Mouse (Mus musculus) cerebellum, postnatal 14 days (tissue): Measurements from ENCODE around the gene Kmt2e.
A peak's percentile ranks its signal among the peaks of the same experiment; 100 is the strongest.
"Not testable (repeated sequence)": the region's sequence is repeated elsewhere in the genome, so short reads cannot be mapped to it uniquely, and the experiment has no call there.

Experiments used
- DNase-seq, 2 experiments: peaks; one replicate each; pipeline ENCODE4 v3.0.0; 2021; ENCODE audit warnings: mixed read lengths in 2 of 2

Gene Kmt2e

DNA sequence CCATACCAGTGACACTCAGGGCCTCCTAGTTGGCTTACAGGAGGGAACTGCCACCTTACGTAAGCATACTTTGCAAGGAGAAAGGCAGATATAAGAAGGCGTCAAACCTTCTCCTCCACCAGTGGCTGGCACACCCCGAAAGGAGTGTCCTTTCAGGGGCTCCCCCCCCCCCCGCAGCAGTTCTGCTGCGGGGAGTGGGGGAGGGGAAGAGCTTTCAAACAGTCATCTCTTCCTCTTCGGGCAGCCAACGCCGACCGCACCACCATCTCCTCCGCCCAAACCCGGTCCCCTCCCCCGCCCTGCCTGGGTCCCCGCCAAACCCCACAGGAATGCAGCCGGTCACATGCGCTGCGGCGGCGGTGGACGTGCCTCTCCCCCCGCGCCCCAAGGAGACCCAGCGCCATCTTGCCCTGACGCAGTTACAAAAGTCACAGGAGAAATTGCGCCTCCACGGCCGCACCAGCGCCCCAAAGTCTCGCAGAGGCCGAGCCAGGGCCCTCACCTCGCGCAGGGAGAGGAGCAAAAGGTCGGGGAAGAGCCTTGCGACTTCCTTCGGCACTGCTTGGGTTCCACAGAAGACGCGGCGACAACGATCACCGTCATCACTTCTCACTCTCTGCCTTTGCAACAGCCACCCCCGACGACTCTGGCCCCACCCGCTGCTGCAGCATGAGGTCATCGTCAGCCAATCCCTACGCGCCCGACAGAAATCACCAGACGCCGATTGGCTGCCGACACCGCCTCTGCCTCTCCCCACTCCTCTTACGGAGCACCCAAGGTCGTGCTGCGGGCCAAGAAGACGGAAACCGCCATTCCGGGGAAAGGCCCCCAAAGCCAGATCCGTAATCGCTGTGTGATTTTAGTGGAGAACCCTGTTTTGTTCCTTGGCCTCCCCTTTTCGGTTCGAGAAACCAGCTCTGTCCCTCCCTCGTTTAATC, 1.3 kb upstream of the Kmt2e start:
- peak; percentile 100 for DNase-seq

DNA sequence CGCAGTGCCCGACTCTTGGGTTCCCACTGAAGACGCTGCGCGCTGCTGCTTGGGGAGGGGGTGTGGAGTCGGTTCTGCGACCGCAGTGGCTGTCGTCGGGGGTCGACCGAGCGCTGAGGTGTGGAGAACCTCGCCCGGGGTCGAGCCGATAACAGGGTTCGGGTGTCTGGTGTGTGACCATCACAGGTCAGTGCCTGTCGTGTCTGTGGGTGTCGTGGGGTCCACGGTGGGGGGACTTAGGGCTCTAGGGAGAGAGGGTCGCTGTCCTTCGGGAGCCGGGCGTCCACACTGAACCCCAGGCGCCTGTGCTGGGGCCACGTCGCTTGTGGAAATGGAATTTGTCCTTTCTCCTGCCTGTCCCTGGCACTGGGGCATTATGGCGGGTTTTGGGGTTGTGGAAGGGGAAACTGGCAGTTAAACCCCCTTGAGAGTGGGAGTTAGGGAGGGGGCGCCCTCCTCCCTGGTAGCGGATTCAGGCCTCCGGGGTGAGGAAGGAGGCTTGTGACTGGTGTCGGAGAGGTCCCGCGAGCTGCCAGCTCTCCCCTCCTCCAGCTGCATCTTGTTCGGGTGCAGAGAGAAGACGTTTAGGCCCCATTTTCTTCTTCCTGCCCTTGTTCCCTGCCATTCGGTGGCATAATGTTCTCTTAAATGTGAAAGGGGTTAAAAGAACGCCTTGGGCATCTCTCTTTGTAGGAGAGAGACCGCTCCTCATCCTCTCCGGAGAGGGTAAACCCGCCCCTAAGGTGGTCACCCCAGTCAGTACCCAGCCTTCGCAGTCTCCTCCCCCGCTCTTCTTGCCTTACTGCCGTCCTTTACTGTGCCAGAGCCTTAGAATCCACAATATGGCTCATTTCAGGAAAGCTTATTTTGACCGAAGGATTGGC, 599 bp downstream of the Kmt2e start:
- DNase-seq, result peak; percentile 71 to 77

DNA sequence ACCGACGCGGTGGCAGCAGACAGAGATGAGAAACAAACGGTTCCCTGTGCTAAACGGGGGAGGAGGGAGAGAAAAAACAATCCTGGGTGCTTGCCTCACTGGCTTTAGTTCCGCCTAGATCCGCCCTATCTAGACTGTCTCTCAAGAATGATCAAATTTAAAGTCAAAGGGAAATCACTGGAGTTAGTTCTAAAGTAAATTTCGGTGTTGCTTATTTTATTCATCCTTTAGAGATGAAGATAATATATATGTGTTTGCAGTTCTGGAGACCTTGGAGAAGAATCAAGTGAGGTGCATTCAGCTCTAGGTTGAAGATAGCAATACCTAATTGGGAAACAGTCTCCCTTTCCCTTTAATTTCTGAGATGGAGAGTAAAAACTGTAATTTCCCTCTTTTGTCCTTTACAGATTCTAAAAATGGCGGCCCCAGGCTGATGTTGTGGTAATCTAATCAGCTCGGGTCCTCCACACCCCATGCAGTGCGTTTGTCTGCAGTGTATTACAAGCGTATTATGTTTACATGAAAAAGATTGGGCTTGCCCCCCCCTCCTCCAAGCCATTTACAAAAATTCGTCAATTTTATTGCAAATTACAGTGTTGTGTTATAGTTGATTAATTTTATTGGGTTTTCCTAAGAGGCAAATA, 1.4 kb downstream of the Kmt2e start:
- DNase-seq, result peak; percentile 62 to 65

DNA sequence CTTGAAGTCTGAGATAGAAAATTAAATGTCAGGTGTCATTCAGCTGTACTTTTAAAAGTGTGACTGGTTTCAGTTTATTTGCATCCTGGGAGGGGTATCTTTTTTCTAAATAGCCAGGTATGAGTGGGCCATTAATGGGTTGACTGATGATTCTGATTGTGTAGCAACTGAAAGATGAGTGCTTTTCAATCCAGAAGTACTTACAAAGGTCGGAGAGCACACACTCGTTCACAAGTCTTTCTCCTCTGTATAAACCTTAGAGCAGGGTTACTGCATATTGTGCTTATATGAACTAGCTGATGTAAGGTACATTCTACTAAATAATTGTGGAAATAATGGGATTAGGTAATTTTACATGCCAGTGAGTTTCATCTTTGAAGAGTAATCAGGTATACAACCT, 2.5 kb downstream of the Kmt2e start:
- no peak for DNase-seq

DNA sequence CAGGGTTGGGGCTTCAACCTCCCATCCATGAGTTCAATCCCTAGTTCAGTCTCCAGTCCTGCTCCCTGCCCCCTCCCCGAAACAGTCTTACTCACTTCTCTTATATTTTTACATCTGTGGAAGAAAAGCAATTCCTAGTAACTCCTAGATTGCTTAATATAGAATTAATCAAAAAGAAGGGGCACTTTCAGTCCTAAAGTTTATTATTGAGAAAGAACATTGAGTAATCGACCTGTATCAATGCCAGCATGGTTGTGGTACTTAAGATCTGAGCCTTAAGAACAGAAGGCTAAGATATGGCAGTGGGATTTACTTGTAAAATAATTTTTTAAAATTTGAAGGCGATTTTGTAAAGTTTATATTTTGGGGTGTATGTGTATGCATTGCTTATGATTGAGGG, 5.6 kb downstream of the Kmt2e start:
- DNase-seq, result no peak

DNA sequence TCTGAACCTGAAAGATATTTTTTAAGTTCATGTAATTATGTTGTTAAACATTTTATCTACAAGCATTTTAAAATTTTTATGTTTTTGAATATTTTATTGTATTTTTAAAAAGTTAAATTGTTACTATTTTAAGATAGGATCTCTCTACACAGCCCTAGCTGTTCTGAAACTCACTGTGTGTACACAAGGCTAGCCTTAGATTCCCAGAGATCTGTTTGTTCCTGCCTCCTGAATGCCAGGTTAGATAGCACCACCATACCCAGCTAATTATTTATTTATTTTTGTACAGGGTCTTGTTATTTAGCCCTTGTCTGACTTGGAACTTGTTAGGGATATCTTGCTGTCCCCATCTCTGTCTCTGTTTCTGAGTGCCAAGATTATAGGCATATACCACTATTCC, 6.3 kb downstream of the Kmt2e start:
- no peak for DNase-seq

DNA sequence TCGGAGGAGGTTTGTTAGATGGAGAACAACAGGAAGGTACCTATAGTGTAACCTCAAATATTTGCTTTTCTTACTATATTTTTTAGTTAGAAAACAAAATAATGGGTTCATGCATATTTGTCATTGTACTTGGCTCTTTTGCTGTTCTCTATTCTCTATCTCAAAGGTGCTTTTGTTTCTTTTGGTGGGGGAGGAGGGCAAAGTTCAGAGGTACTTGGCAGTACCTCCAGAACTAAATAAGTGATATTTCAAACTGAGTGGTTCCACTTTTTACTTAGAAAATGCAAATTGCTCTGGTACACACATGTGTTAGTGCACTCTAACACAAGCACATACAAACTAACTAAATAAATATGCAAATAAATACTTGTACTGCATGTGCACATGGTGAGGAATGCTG, 7.7 kb downstream of the Kmt2e start:
- no peak for DNase-seq

DNA sequence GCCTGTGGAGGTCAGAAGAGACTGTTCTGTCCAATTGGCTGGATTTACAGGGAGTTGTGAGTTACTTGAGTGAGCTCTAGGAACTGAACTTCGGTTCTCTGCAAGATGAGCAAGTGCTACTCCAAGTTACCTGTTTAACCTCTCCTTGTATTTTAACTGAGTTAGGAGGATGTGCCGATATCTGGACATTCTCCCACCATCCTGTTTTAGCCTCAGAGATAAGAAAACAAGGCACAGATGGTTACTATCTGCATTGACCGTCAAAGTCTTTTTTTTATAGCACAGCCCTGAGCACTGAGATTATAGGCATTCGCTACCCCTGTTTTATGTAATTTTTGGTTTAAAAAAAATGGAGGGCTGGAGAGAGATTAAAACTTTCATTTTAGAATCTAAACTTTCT, 10.2 kb downstream of the Kmt2e start:
- no peak for DNase-seq

DNA sequence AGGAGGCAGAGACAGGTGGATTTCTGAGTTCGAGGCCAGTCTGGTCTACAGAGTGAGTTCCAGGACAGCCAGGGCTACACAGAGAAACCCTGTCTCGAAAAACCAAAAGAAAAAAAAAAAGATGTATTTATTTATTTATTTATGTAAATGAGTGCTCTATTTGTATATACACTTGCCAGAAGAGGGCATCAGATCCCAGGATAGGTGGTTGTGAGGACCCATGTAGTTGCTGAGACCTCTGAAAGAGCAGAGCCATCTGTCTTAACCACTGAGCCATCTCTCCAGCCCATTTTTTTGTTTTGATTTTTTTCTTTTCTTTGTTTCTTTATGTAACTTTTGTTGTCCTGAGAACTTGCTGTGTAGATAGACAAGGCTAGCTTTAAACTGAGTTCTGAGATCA, 19.3 kb downstream of the Kmt2e start:
- not testable (repeated sequence) for DNase-seq

DNA sequence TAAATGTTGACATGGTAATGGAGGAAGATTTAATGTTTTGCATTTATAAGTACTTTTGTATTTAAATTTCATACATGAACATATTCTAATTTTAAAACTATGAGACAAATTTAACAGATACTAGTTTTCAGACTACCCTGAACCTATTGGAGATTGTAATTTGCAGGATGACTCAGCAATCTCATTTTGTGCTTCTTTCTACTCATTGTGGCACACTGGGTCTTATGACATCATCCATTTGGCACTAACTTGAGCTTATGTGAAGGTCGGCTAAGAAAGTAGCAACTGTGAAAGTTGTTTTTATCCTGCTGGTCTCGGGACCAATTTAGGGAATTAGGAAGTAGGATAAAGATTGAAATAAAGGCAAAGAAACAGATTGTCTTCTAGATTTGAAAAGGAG, 27.4 kb downstream of the Kmt2e start:
- no peak for DNase-seq

DNA sequence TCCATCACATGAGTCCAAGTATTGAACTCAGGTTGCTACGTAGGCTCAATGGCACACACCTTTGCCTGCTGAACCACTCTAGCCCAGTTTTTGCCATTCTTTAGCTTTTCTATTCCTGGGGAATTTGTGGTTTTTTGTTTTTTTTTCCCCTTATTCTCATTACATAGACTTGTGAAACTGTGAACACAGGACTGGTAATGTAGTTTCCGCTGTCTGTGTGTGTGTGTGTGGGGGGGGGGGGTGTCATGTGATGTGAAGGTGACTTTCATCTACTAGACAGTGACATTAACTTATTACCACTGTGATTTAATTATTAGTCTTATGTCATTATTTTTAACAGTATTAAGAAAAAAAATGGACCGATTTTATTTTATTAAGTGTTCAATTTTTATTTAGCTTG, 30.0 kb downstream of the Kmt2e start:
- no peak for DNase-seq

DNA sequence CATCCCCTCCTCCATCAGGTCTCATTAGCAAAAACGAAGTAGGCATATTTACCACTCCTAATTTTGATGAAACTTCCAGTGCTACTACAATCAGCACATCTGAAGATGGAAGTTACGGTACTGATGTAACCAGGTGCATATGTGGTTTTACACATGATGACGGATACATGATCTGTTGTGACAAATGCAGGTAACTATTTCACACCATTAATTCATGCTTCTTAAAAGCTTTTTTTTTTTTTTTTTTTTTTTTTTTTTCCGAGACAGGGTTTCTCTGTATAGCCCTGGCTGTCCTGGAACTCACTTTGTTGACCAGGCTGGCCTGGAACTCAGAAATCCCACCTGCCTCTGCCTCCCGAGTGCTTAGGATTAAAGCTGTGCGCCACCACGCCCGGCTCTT, 30.5 kb downstream of the Kmt2e start:
- DNase-seq, result no peak

DNA sequence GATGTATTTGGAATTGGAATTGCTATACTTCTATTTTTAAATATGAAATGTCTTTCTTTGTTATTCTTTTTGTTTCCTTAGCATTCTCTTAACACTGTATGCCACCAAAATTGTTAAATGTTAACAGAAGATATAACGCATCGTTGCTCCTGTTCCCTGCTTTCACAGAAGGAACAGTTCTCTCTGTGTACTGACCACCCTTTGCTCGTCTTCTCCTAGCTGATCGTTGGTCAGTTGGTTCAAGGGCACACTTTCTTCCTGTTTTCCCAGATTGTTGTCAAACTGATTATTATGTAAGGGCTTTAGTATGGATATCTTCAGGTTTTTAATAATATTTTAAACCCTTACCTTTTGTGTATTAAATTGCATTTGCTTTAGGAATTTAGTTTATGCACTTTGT, 32.3 kb downstream of the Kmt2e start:
- no peak for DNase-seq

DNA sequence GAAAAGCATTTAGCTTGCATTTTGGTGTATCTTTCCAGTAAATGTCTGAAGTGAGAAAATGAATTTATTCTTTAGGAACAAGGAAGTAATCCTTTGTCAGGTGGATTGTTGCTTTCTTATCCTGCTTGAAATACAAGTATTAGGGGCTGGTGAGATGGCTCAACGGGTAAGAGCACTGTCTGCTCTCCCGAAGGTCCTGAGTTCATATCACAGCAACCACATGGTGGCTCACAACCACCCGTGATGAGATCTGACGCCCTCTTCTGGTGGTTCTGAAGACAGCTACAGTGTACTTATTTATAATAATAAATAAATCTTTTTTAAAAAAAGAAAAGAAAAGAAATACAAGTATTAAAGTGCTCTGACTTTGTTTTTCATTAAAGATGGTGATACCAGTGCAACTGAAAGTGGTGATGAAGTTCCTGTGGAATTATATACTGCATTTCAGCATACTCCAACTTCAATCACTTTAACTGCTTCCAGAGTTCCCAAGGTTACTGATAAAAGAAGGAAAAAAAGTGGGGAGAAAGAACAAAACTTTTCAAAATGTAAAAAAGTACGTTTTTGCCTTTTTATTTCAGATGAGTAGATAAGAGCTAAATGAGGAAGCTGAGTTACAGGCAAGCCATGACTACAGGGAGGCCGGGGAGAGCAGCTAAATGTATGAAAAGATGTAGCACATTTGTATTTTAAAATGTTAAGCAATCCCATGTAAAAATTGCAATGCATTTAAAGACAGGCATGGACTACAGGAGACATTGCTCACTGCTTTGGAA, 39.0 kb downstream of the Kmt2e start:
- DNase-seq, result no peak

DNA sequence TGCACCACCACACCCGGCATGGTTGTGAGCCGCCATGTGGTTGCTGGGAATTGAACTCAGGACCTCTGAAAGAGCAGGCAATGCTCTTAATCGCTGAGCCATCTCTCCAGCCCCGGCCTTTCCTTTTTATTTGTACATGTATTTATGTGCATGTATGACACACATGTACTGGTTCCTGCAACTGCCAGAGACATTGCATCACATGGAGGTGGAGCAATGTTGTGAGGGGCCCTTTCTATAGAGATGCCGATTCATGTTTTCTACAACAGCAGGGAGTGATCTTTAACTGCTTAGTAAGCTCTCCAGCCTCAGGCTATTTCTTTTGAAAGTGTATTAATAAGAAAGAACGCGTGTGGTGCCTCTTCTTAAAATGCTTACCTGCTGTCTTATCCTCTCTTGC, 49.6 kb downstream of the Kmt2e start:
- DNase-seq, result no peak

DNA sequence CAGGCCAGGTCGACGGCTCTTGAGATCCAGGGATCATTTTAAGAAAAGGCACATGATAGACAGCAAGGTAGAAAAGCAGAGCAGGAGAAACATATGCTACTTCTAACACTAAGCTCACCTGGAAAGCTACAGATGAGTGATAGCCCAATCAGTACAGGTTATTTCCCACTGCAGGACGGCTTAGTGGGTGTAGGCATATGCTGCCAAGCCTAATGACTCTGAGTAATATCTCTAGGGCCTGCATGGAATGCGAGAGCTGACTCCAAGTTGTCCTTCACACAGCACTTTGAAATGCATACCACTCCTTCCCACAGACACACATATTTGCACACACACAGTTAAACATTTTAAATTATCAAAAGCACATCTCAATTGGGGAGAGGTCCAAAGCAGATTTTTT, 55.0 kb downstream of the Kmt2e start:
- no peak for DNase-seq

DNA sequence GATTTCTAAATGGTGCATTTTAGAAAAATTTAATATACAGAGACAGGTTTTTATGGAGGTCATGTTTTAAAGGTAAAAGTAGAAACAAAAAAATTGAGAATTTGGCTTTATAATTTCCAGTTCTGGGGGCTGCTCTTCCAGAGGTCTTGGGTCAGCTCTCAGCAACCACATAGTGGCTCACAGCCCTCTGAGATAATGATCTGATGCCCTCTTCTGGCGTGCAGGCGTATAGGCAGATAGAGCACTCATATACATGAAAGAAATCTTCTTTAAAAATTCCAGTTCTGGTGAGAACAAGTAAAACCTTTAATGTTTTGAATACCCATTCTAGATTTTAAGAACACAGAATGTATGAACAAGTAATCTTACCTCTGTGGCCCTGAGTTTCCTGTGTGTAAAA, 56.6 kb downstream of the Kmt2e start:
- peak in 1 of 2 experiments; percentile 45 for DNase-seq

DNA sequence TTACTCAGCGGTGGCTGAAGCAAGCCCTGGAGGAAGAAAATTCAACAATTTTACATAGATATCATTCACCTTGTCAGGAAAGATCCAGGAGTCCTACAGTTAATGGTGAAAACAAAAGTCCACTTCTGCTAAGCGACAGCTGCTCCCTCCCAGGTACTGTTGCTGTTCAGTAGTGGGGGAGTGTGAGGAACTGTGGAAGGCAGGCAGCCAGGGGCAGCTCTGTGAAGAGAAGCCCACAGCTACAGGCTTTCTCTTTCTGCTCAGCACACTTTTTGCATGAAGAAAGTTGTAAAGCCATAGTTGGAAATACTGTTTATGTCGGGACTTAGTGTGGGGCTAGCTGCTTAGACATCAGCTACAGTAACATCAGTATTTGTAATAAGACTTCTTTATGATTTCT, 62.2 kb downstream of the Kmt2e start:
- DNase-seq, result no peak

DNA sequence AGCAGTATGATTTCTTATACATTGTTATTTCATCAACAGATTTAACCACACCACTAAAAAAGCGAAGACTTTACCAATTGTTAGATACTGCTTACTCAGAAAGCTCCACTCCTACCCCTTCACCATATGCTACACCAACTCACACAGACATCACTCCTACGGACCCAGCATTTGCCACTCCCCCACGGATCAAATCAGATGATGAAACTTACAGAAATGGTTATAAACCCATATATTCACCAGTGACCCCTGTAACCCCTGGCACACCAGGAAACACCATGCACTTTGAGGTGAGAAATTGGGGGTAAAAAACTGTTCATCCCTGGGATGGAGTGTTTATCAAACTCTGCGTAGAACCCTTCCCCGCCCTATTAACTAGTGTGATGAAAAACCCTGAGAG, 62.7 kb downstream of the Kmt2e start:
- no peak for DNase-seq

DNA sequence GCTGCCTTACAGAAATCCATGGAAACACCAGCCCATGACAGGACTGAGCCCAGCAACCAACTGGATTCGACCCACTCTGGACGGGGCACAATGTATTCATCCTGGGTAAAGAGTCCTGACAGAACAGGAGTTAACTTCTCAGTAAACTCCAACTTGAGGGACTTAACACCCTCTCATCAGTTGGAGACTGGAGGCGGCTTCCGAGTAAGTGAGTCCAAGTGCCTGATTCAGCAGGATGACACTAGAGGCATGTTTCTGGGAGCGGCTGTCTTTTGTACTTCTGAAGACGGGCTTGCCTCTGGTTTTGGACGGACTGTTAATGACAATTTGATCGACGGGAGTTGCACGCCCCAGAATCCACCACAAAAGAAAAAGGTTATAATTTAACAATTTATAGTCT, 63.7 kb downstream of the Kmt2e start:
- no peak for DNase-seq

DNA sequence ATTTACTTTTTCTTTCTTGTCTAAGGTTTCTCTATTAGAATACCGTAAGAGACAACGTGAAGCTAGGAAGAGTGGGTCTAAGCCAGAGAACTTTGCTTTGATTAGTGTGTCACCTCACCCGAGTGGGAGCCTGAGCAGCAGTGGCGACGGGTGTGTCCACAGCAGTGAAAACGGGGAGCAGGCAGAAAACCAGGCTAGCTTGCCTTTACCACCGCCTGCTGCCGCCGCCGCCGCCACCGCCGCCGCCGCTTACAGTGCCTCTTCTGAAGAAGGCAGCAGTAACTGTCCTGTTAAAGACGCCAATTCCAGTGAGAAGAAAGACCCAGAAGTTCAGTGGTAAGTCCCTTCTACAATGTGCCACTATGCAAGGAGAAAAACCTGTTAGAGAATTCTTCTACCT, 65.0 kb downstream of the Kmt2e start:
- no peak for DNase-seq

DNA sequence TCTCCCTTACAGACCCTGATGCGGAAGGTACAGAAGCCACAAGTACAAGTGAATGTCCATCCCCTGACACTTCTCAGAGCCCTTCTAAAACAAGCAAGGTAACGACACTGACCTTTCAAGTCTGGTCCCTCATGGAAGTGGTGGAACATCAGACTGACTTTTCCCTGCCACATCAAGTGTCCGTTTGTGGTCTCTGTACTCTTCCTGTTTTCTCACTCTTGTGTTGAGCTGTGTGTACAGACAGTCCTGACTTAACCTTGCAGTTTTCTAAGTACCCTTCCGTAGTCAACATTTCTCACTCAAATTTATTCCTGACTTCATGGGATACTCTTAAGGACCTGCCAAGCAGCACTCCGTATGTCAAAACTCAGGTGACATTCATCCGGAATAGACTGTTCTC, 66.5 kb downstream of the Kmt2e start:
- DNase-seq, result no peak
